Mouse (Mus musculus): ENCODE results near the gene Slc30a7.

Slc30a7 gene

GRCm38 (mm10) chr3:115992103-115992502 lies 15.1 kb downstream of the Slc30a7 start:
- DNase-seq (ENCODE audit: low spot score in 2 of 2), result no peak

DNA sequence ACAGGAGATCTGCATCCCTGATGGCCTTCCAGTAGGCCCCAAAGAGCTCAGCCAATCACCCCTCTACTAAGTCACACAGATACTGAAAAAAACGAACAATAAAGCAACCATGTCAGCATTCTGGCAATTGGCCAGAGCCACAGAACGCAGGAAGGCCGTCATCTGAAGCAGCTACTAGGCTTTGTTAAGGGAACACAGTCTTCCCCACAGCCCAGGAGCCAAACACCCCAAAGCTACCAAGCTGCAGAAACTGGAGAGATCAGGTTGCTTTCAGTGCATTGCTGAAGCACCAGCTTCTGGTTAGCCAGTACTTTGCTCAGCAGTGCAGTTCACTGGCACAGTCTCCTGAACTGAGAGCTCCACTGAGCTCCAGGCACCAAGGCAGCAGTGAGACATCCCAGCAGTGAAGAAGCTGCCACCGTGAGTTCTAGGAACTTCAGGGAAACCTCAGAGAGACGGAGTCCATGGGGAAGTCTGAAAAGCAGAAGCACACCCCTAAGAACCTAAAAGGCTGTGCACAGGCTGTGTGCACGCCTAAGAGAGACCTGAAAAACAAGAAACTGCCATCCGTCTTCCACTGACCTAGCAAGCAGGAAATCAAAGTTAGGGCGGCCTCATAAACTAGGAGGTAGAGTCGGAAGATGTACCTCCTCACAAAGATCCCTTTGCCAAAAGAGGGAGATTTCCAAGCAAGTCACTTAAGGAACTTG lies 21.9 kb downstream of the Slc30a7 start:
- no peak for DNase-seq (ENCODE audit: low spot score in 2 of 2)

DNA sequence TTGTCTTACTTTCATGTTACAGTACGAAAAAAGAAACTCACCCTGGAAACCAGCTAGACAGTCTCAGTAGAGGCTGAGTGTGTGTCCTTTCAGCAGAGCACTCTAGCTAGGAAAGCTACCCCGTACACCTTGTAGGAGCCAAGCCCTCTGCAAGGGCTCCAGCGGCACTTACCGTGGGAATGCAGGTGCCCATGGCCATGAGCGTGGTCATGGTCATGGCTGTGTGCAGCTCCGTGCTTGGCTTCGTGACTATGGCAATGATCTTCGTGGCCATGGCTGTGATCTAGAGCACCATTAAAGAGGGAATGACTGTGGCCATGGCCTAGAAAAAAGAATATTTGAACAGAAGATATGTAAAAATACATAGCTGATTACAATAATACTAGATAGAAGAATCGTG lies 22.6 kb downstream of the Slc30a7 start:
- no peak for DNase-seq (ENCODE audit: low spot score in 2 of 2)

DNA sequence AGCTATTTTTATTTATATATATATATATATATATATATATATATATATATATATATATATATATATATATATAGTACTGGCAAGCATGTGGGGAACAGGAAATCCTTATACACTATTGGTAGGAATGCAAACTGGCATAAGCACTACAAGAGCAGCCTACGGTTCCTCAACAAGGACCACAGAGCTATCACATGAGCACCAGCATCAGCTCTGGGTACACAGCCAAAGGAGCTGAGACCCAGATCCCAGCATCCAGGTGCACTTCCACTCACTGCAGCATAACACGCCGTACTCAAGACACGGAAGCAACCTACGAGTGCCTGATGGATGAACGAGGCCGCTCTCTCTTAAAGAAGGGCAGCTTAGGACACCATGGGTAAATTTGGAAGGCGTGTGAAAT lies 24.0 kb downstream of the Slc30a7 start:
- DNase-seq (ENCODE audit: low spot score in 2 of 2), result no peak

GRCm38 (mm10) chr3:115979000-115979399 lies 28.2 kb downstream of the Slc30a7 start:
- DNase-seq (ENCODE audit: low spot score in 2 of 2), result no peak

DNA sequence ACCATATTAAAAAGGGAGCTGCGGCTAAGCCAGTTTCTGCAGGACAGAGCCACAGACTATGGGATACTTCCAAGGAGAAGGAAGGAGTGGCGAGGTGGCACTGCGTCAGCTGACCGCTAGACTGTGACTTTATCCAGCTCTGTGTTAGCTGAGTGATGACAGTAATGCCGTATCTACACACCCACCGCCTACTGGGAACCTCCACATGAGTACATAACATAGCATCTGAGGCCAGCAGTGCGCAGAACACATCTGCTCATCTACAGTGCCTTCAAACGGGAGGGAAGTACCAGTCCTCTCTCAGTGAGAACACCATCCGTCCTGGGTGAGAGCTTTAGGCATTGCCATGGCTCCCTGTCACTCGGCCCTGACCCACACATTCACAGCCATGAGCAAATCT lies 32.2 kb downstream of the Slc30a7 start:
- DNase-seq (ENCODE audit: low spot score in 2 of 2), result no peak

DNA sequence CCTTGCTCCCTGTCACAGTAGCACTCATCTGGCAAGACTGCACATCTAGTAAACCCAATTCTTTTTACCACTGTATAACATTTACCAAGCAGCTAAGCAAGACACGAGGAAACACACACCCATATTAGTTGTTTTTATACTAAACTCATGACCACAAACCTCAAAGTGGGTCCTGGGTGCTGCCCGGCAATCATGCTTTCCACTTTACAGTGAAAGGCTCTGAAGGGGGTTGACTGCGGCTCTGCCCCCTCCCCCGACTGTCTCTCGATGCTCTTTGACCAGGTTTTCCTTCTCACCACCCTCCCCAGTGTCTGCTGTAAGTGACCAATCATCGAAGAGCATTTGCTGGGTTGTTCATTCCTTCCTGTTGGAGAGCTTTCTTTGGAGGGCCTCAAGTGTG lies 33.0 kb downstream of the Slc30a7 start:
- DNase-seq (ENCODE audit: low spot score in 2 of 2), result no peak

GRCm38 (mm10) chr3:115971891-115972646 lies 35.1 kb downstream of the Slc30a7 start:
- DNase-seq (ENCODE audit: low spot score in 2 of 2), result no peak

DNA sequence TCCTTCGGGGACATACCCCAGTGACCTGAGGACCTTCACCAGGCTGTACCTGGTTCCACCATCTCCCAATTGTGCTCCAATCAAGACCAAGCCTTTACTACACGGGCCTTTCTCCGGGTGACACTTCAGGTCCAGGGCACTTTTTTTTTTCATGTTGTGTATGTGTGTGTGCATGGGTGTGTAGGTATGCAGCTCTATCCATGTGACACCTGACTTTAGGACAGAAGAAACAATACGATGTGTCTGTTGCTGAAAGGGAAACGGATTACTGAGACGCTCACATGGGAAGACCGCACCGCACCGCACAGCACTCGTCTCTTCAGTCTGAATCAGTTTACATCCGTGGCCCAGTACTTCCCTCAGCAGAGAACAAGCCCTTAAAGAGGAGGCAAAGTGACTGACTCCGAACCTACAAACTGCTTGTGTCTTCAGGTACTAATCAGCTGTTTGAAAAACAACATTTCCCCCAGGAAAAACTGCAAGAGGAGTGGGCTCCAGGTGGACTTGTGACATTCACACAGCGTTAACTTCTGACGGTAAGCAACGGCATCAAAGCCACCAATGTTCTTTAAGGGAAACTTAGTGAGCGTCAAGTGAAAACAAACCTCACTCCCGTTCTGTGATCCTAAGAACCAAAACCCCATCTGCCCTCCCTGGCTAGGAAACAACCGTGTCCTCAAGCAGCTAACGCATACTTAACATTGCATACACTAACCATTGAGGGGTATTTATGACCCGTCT lies 36.0 kb downstream of the Slc30a7 start:
- no peak for DNase-seq (ENCODE audit: low spot score in 2 of 2)

GRCm38 (mm10) chr3:115968745-115969530 lies 38.3 kb downstream of the Slc30a7 start:
- DNase-seq (ENCODE audit: low spot score in 2 of 2), result no peak

DNA sequence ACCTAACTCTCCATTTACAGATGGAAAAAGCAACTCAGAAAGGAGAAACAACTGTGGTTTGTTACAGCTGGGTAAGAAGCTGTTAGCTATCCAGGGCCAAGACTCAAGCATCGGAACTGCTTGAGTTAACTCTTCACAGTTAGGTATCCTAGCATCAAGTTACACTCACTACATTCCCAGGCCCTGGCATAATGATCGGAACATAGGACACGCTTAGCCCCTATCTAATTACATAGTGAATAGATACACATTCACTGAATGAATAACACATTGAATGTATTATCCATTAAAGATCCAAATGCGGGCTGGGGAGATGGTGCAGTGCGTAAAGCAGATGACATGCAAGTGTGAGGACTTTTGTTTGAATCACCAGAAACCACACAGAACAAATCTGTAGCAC lies 43.1 kb downstream of the Slc30a7 start:
- no peak for DNase-seq (ENCODE audit: low spot score in 2 of 2)

- no peak for DNase-seq (ENCODE audit: low spot score in 2 of 2)
These were observed 43.6 kb downstream of the Slc30a7 start for GRCm38 (mm10) chr3:115963597-115963996.

DNA sequence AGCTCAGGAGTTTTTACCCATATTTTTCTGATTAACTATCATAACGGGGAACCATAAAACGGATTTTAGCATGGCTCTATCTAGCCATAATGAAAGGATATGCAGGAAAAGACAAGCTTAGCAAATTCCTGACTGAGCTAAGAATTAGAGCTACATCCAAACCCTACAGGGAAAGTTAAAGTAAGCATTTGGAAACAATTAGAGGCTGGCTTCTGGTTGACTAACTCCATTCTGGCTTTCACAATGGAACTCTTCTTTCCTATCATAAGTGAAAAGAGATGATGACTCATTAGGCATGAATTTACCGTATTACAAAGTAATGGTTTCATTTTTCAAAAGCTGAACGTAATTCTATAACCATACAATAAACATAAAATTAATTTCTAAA lies 45.2 kb downstream of the Slc30a7 start:
- no peak for DNase-seq (ENCODE audit: low spot score in 2 of 2)

GRCm38 (mm10) chr3:115961311-115962027 lies 45.7 kb downstream of the Slc30a7 start:
- DNase-seq (ENCODE audit: low spot score in 2 of 2), result peak in 1 of 2 experiments; percentile 2

DNA sequence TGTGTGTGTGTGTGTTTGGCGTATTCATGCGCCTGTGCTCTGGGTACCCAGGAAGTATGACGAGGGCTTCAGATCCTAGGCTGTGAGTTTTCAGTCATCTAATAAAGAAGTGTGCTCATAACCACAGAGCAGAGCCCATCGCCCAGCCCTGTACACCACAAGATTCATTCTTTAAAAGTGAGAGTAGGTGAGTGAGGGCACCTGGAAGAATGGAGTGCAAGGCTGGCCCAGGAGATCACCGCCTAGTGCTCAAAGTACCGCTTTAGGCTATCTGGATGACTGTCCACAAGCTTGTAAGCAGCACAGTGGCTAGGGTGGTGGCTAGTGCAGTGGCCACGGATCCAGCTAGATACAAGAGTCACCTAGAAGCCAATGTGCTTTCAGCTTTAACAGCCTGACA lies 50.0 kb downstream of the Slc30a7 start:
- DNase-seq (ENCODE audit: low spot score in 2 of 2), result no peak

DNA sequence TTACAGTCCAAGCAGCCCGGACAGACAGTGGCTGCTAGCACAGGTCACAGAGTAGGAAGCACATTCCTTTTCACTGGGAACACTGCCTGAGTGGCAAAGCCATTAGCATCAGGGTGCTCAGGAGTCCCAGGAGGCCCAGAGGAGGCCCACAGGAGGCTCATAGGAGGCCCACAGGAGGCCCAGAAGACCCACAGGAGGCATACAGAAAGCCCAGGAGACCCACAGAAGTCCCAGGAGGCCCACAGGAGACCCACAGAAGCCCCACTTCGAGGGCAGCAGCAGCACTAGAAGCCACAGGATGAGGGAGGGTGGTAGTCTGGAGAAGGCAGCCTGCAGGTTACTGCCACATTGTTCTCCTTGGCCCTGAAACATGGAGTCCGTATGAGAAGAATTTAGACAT lies 54.1 kb downstream of the Slc30a7 start:
- DNase-seq (ENCODE audit: low spot score in 2 of 2), result no peak

- DNase-seq (ENCODE audit: low spot score in 2 of 2), result no peak
These were observed 54.9 kb downstream of the Slc30a7 start for GRCm38 (mm10) chr3:115952356-115952755.

DNA sequence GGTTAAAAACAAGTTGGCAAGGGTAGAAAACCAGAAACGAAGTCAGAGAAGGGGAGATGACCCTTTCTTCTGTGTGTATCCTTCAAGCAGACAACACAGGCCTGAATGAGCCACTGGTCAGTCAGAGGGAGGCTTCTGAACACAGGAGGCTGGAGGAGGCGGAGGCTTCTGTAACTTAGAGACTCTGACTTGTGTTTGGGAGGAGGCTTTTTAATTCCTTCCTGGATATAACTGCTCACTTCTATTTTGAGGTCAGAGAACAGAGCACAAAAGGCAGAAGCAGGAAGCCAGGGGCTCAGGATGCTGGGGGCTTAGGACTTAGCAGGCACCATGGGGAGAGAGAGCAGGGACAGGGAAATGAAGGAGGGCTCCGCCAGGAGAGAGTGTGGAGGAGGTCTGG lies 56.0 kb downstream of the Slc30a7 start:
- no peak for DNase-seq (ENCODE audit: low spot score in 2 of 2)

- DNase-seq (ENCODE audit: low spot score in 2 of 2), result no peak
These were observed 57.0 kb downstream of the Slc30a7 start for GRCm38 (mm10) chr3:115949921-115950877.

All from spleen, postnatal 4 days (tissue).